Mouse (Mus musculus): Measurements from ENCODE around the gene Ccnd2. TPM values are rescaled to one million over a fixed set of nuclear protein-coding genes. Genes with fewer than 3 reads are reported as not detected.

Ccnd2 gene
- polyA plus RNA-seq, 1 experiment from 2014 or later: 799 TPM

DNA sequence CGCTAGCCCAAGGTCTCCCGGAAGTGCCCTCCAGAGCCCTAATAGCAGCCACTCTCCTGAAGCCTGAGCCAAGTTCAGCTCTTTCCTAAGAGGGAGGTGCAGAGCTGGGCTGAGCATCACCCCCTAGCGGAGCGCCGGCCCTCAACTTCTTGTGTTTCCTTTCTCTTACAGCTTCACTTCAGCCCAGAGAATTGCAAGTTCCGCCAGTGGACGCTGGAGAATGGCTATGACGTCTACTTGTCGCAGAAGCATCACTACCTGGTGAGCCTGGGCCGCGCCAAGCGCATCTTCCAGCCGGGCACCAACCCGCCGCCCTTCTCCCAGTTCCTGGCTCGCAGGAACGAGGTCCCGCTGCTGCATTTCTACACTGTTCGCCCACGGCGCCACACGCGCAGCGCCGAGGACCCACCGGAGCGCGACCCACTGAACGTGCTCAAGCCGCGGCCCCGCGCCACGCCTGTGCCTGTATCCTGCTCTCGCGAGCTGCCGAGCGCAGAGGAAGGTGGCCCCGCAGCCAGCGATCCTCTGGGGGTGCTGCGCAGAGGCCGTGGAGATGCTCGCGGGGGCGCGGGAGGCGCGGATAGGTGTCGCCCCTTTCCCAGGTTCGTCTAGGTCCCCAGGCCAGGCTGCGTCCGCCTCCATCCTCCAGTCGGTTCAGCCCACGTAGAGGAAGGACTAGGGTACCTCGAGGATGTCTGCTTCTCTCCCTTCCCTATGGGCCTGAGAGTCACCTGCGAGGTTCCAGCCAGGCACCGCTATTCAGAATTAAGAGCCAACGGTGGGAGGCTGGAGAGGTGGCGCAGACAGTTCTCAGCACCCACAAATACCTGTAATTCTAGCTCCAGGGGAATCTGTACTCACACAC is 71.9 kb downstream of the Ccnd2 start:
- H3K27me3 ChIP-seq (ENCODE audit: low read depth, poor library complexity, severe bottlenecking): peaks cover 56% of the 10 kb centered on the region
- DNase-seq (ENCODE audit: low spot score): peak; percentile 80

More for the DNA sequence above, 71.9 kb downstream of the Ccnd2 start:
- H3K36me3 ChIP-seq: no peaks in the 10 kb centered on the region
- peak overlapping the region; percentile 70 for H3K4me3 ChIP-seq
- H3K9me3 ChIP-seq (replicated peaks): no peaks in the 10 kb centered on the region
- peaks cover 10% of the 10 kb centered on the region for H3K4me1 ChIP-seq
- H3K27ac ChIP-seq: peak overlapping the region; percentile 84
- 2% methylated on average over 59 of the region's 59 CpGs for WGBS

Other genes with a start within 250 kb of the Ccnd2 start
- not detected in 2 replicates for gene Dyrk4, start 230.4 kb downstream of the Ccnd2 start, polyA plus RNA-seq (2016; fragmentation: Nextera tagmentation; extraction: Ambion mirVana)
- 81.2 and 90.7 TPM in 2 replicates for gene Rad51ap1, start 212.6 kb downstream of the Ccnd2 start, polyA plus RNA-seq (2016; fragmentation: Nextera tagmentation; extraction: Ambion mirVana)
- 10.8 and 14.9 TPM in 2 replicates for gene D6Wsu163e, start 212.2 kb downstream of the Ccnd2 start, polyA plus RNA-seq (2016; fragmentation: Nextera tagmentation; extraction: Ambion mirVana)
- gene Fgf6, start 136.6 kb downstream of the Ccnd2 start, polyA plus RNA-seq (2016; fragmentation: Nextera tagmentation; extraction: Ambion mirVana): not detected in 2 replicates
- not detected in 2 replicates for gene Fgf23, start 79.3 kb downstream of the Ccnd2 start, polyA plus RNA-seq (2016; fragmentation: Nextera tagmentation; extraction: Ambion mirVana)
- 4.7 and 5.1 TPM in 2 replicates for gene Tigar, start 42.6 kb downstream of the Ccnd2 start, polyA plus RNA-seq (2016; fragmentation: Nextera tagmentation; extraction: Ambion mirVana)

Data from limb, embryonic 10.5 days (tissue).